Mouse (Mus musculus) midbrain, postnatal 0 days (tissue): ENCODE measurements around the gene Gm813. TPM values are rescaled to one million over a fixed set of nuclear protein-coding genes. Genes with fewer than 3 reads are reported as not detected.

Source experiments
- ATAC-seq: fragments of 200-750 bp; cut with Nextera tagmentation; 2 replicates; pipeline ENCODE4 v1.8.0; 2017; ENCODE audit warnings: moderate number of reproducible peaks, mild to moderate bottlenecking, moderate TSS enrichment, moderate library complexity; ENCODE audit not compliant: low FRiP score
- DNase-seq: peaks from one replicate; pipeline ENCODE4 v3.0.0-alpha.2; 2015; ENCODE audit warnings: low spot score
- H3K27ac ChIP-seq: fragments of 300-500 bp; sonication (generic); 2 replicates; pipeline ENCODE4 v1.5.1; 2014; ENCODE audit warnings: low read depth, mild to moderate bottlenecking, low read length, mixed read lengths
- H3K27me3 ChIP-seq: fragments of 300-500 bp; sonication (generic); 2 replicates; pipeline ENCODE4 v1.6.1; 2014; ENCODE audit warnings: low read length, control low read depth, mixed read lengths; ENCODE audit not compliant: insufficient read depth
- H3K36me3 ChIP-seq: fragments of 300-500 bp; sonication (generic); 2 replicates; pipeline ENCODE4 v1.6.1; 2014; ENCODE audit warnings: low read length, control low read depth, mixed read lengths; ENCODE audit not compliant: insufficient read depth
- H3K4me1 ChIP-seq: fragments of 300-500 bp; sonication (generic); 2 replicates; pipeline ENCODE4 v1.6.1; 2014; ENCODE audit warnings: mild to moderate bottlenecking, control low read depth, antibody characterized with exemption, low read length, mixed read lengths; ENCODE audit not compliant: insufficient read depth
- H3K4me2 ChIP-seq: fragments of 300-500 bp; sonication (generic); 2 replicates; pipeline ENCODE4 v1.6.1; 2014; ENCODE audit warnings: low read depth, mild to moderate bottlenecking, low read length, mixed read lengths; ENCODE audit not compliant: poor library complexity, severe bottlenecking
- H3K4me3 ChIP-seq: fragments of 300-500 bp; sonication (generic); 2 replicates; pipeline ENCODE4 v1.5.1; 2014; ENCODE audit warnings: low read depth, mild to moderate bottlenecking, low read length, moderate library complexity
- H3K9ac ChIP-seq: fragments of 300-500 bp; sonication (generic); replicated peaks from 2 replicates; pipeline ENCODE4 v1.6.1; 2014; ENCODE audit warnings: mild to moderate bottlenecking, low read length, moderate library complexity, mixed read lengths; ENCODE audit not compliant: poor library complexity, severe bottlenecking
- H3K9me3 ChIP-seq: fragments of 300-500 bp; sonication (generic); 2 replicates; pipeline ENCODE4 v1.6.1; 2016; ENCODE audit warnings: low read length, control low read depth
- CTCF ChIP-seq: IDR thresholded peaks from 2 replicates; pipeline ENCODE4 v1.5.1; 2016; ENCODE audit warnings: antibody characterized with exemption, mild to moderate bottlenecking
- polyA plus RNA-seq: library from polyadenylated mRNA; unstranded; fragments of >200 nt; fragmentation: Nextera tagmentation; extraction: Ambion mirVana; gene quantifications from 2 replicates; pipeline ENCODE4 v1.2.1, GENCODE M21; 2015
- total RNA-seq: library from RNA; depleted of rRNA; stranded (reverse); fragments of >200 nt; gene quantifications from 2 replicates; pipeline ENCODE4 v1.2.3, GENCODE M21; 2014; rRNA removed

Gene Gm813
- total and polyA plus RNA-seq, 2 experiments from 2014 or later = not detected

- Histone ChIP-seq H3K36me3 (no peaks in the 10 kb centered on the region), H3K9ac (no peak overlapping the region), H3K27me3 (no peaks in the 10 kb centered on the region), H3K4me1 (no peaks in the 10 kb centered on the region), H3K4me2 (no peak overlapping the region), H3K9me3 (no peaks in the 10 kb centered on the region), H3K4me3 (no peak overlapping the region), H3K27ac (no peak overlapping the region)
- ATAC-seq (no peak), DNase-seq (no peak)
- TF ChIP-seq CTCF = no peak
Measured at GRCm38 (mm10) chr16:58570694-58571264, 46.0 kb downstream of the Gm813 start.

Other genes with a start within 250 kb of the Gm813 start
- gene Dcbld2, start 208.5 kb downstream of the Gm813 start, total RNA-seq = 34.2 and 38.0 TPM in 2 replicates
- gene Dcbld2, start 208.5 kb downstream of the Gm813 start, polyA plus RNA-seq = 3.1 and 3.7 TPM in 2 replicates
- 3.8 and 6.5 TPM in 2 replicates for gene St3gal6, start 92.7 kb downstream of the Gm813 start, total RNA-seq
- 14.9 and 18.0 TPM in 2 replicates for gene St3gal6, start 92.7 kb downstream of the Gm813 start, polyA plus RNA-seq
- not detected in 2 replicates for gene E330017A01Rik, start 21.8 kb upstream of the Gm813 start, total RNA-seq
- 0.14 TPM in 1 of 2 replicates, not detected in the other for gene E330017A01Rik, start 21.8 kb upstream of the Gm813 start, polyA plus RNA-seq
- 14.9 and 15.9 TPM in 2 replicates for gene Cpox, start 53.3 kb upstream of the Gm813 start, total RNA-seq
- 10.7 and 12.4 TPM in 2 replicates for gene Cpox, start 53.3 kb upstream of the Gm813 start, polyA plus RNA-seq
- 0.11 and 2.1 TPM in 2 replicates for gene Gpr15, start 102.1 kb upstream of the Gm813 start, total RNA-seq
- gene Gpr15, start 102.1 kb upstream of the Gm813 start, polyA plus RNA-seq = not detected in 2 replicates
- gene Cldnd1, start 110.9 kb upstream of the Gm813 start, total RNA-seq = 74.2 and 96.9 TPM in 2 replicates
- gene Cldnd1, start 110.9 kb upstream of the Gm813 start, polyA plus RNA-seq = 156 and 174 TPM in 2 replicates
- gene Olfr172, start 146.2 kb upstream of the Gm813 start, total RNA-seq = not detected in 2 replicates
- not detected in 2 replicates for gene Olfr172, start 146.2 kb upstream of the Gm813 start, polyA plus RNA-seq
- gene Olfr173, start 183.3 kb upstream of the Gm813 start, total RNA-seq = not detected in 2 replicates
- gene Olfr173, start 183.3 kb upstream of the Gm813 start, polyA plus RNA-seq = not detected in 2 replicates
- gene Olfr175-ps1, start 209.8 kb upstream of the Gm813 start, total RNA-seq = not detected in 2 replicates
- not detected in 2 replicates for gene Olfr175-ps1, start 209.8 kb upstream of the Gm813 start, polyA plus RNA-seq